26 mouse cellular contexts compared by ENCODE assay signal in genomic region chr9:54857474-54857873, GRCm38 (mm10).
"Had no signal": no experiment of that assay in that cellular context is flagged by ENCODE, and none has a peak within 500 bp of the region (broad histone marks: within the 10 kb centered on the region; RNA-seq: fewer than 3 reads in every experiment).

No protein-coding gene starts in this region.

- H3K4me2 ChIP-seq: heart, embryonic 13.5 days; heart, embryonic 15.5 days; hindbrain, embryonic 13.5 days; hindbrain, embryonic 15.5 days; kidney, embryonic 15.5 days; limb, embryonic 12.5 days; liver, embryonic 12.5 days had no signal

- H3K27ac ChIP-seq: gastrocnemius, adult 2 months; heart, embryonic 10.5 days; heart, embryonic 13.5 days; heart, embryonic 15.5 days; hindbrain, embryonic 13.5 days; hindbrain, embryonic 15.5 days; hindbrain, postnatal 0 days; kidney, embryonic 15.5 days; kidney, postnatal 0 days; layer of hippocampus, adult 2 months; left cerebral cortex, adult 2 months; limb, embryonic 10.5 days; limb, embryonic 12.5 days; liver, embryonic 12.5 days; liver, embryonic 14.5 days had no signal

- H3K4me3 ChIP-seq: gastrocnemius, adult 2 months; heart, embryonic 10.5 days; heart, embryonic 13.5 days; heart, embryonic 15.5 days; hindbrain, embryonic 13.5 days; hindbrain, embryonic 15.5 days; kidney, embryonic 15.5 days; layer of hippocampus, adult 2 months; left cerebral cortex, adult 2 months; limb, embryonic 10.5 days; limb, embryonic 12.5 days; liver, embryonic 12.5 days had no signal

- H3K4me1 ChIP-seq: heart, embryonic 10.5 days; heart, embryonic 13.5 days; heart, embryonic 15.5 days; liver, embryonic 12.5 days had no signal

- H3K9me3 ChIP-seq: heart, embryonic 10.5 days; heart, embryonic 13.5 days; heart, embryonic 15.5 days; hindbrain, embryonic 13.5 days; hindbrain, embryonic 15.5 days; kidney, embryonic 15.5 days; limb, embryonic 10.5 days; limb, embryonic 12.5 days; liver, embryonic 12.5 days had no signal

- ATAC-seq: hindbrain, postnatal 0 days; intestine, embryonic 16.5 days; liver, embryonic 12.5 days had no signal

- H3K27me3 ChIP-seq: heart, embryonic 13.5 days; heart, embryonic 15.5 days; hindbrain, embryonic 13.5 days; hindbrain, embryonic 15.5 days; limb, embryonic 12.5 days had no signal

- H3K9ac ChIP-seq: heart, embryonic 13.5 days; heart, embryonic 15.5 days; hindbrain, embryonic 13.5 days; hindbrain, embryonic 15.5 days; kidney, embryonic 15.5 days; limb, embryonic 12.5 days; liver, embryonic 12.5 days; liver, embryonic 14.5 days had no signal

- H3K36me3 ChIP-seq: heart, embryonic 10.5 days; heart, embryonic 13.5 days; heart, embryonic 15.5 days; hindbrain, embryonic 13.5 days; hindbrain, embryonic 15.5 days; kidney, embryonic 15.5 days; limb, embryonic 10.5 days; limb, embryonic 12.5 days; liver, embryonic 12.5 days had no signal

- DNase-seq: gastrocnemius, adult 2 months; gastrocnemius, postnatal 10 days; gastrocnemius, postnatal 36 days; heart, adult 18-20 months; heart, postnatal 14 days; heart, postnatal 36 days; kidney, adult 11 months; kidney, adult 2 months; kidney, adult 9 months; kidney, postnatal 14 days; kidney, postnatal 36 days had no signal
